Mouse (Mus musculus) midbrain, embryonic 10.5 days (tissue): ENCODE results near the gene Mindy3. TPM values are rescaled to one million over a fixed set of nuclear protein-coding genes. Genes with fewer than 3 reads are reported as not detected.
"Not testable (repeated sequence)": the region's sequence is repeated elsewhere in the genome, so short reads cannot be mapped to it uniquely, and the experiment has no call there.

Experiments
- DNase-seq: peaks from one replicate; pipeline ENCODE4 v3.0.0-alpha.2; 2017; ENCODE audit warnings: low spot score
- H3K27ac ChIP-seq: fragments of 300-500 bp; sonication (generic); replicated peaks from 2 replicates; pipeline ENCODE4 v1.5.1; 2016; ENCODE audit warnings: mild to moderate bottlenecking
- H3K27me3 ChIP-seq: fragments of 300-500 bp; sonication (generic); 2 replicates; pipeline ENCODE4 v1.6.1; 2016; ENCODE audit warnings: low read depth, mild to moderate bottlenecking; ENCODE audit not compliant: poor library complexity, severe bottlenecking
- H3K36me3 ChIP-seq: fragments of 300-500 bp; sonication (generic); 2 replicates; pipeline ENCODE4 v1.6.1; 2016; ENCODE audit warnings: mild to moderate bottlenecking, moderate library complexity
- H3K4me1 ChIP-seq: fragments of 300-500 bp; sonication (generic); 2 replicates; pipeline ENCODE4 v1.6.1; 2016
- H3K4me3 ChIP-seq: fragments of 300-500 bp; sonication (generic); 2 replicates; pipeline ENCODE4 v1.5.1; 2016; ENCODE audit warnings: mild to moderate bottlenecking, moderate library complexity
- H3K9me3 ChIP-seq: fragments of 300-500 bp; sonication (generic); replicated peaks from 2 replicates; pipeline ENCODE4 v1.6.1; 2016; ENCODE audit warnings: mild to moderate bottlenecking
- WGBS: fragments of 180-500 bp; shearing (Covaris S2); methylation state at CpG from one replicate; pipeline ENCODE4 v1.1.7; 2016; 5-methylcytosine and 5-hydroxymethylcytosine counted together
- polyA plus RNA-seq: library from polyadenylated mRNA; unstranded; fragments of >200 nt; fragmentation: Nextera tagmentation; extraction: Ambion mirVana; gene quantifications from 2 replicates; pipeline ENCODE4 v1.2.1, GENCODE M21; 2016

The Mindy3 gene
- polyA plus RNA-seq = 34.0 and 35.5 TPM in 2 replicates

- DNase-seq = peak; percentile 89
- peaks cover 18% of the 10 kb centered on the region for H3K4me1 ChIP-seq
- H3K27me3 ChIP-seq = no peaks in the 10 kb centered on the region
- H3K27ac ChIP-seq = peak within 1 kb of the TSS; percentile 84
- WGBS = under 1% methylated on average over 25 of the region's 25 CpGs
- H3K36me3 ChIP-seq = no peaks in the 10 kb centered on the region
- peak within 1 kb of the TSS; percentile 92 for H3K4me3 ChIP-seq
- no peaks in the 10 kb centered on the region for H3K9me3 ChIP-seq
Observed at GRCm38 (mm10) chr2:12419262-12419655, at the start of gene Mindy3. TSS of gene Mindy3 (minus strand) at chr2:12419470.

GRCm38 (mm10) chr2:12459732-12460131 lies 40.5 kb upstream of the Mindy3 start:
- no peaks in the 10 kb centered on the region for H3K27me3 ChIP-seq
- WGBS = 91% methylated on average over 1 of the region's 1 CpGs
- H3K4me3 ChIP-seq = no peak overlapping the region
- no peaks in the 10 kb centered on the region for H3K4me1 ChIP-seq
- DNase-seq = no peak
- H3K27ac ChIP-seq = no peak overlapping the region
- no peaks in the 10 kb centered on the region for H3K36me3 ChIP-seq
- H3K9me3 ChIP-seq = no peaks in the 10 kb centered on the region

- WGBS = 86% methylated on average over 3 of the region's 3 CpGs
- Histone ChIP-seq H3K4me3 (no peak overlapping the region), H3K36me3 (no peaks in the 10 kb centered on the region), H3K27me3 (no peaks in the 10 kb centered on the region), H3K9me3 (no peaks in the 10 kb centered on the region), H3K27ac (no peak overlapping the region), H3K4me1 (no peaks in the 10 kb centered on the region)
- DNase-seq = no peak
Observed at GRCm38 (mm10) chr2:12450108-12450507, 30.8 kb upstream of the Mindy3 start.

- no peaks in the 10 kb centered on the region for H3K36me3 ChIP-seq
- H3K4me1 ChIP-seq = no peaks in the 10 kb centered on the region
- H3K27ac ChIP-seq = no peak overlapping the region
- H3K27me3 ChIP-seq = no peaks in the 10 kb centered on the region
- no peaks in the 10 kb centered on the region for H3K9me3 ChIP-seq
- no peak overlapping the region for H3K4me3 ChIP-seq
- DNase-seq = no peak
Observed at GRCm38 (mm10) chr2:12440120-12440519, 20.9 kb upstream of the Mindy3 start.

- WGBS = 62% methylated on average over 2 of the region's 2 CpGs
- no peaks in the 10 kb centered on the region for H3K9me3 ChIP-seq
- no peak for DNase-seq
Observed at GRCm38 (mm10) chr2:12439543-12439942, 20.3 kb upstream of the Mindy3 start.

GRCm38 (mm10) chr2:12438181-12438580 lies 18.9 kb upstream of the Mindy3 start:
- no peak overlapping the region for H3K4me3 ChIP-seq
- 79% methylated on average over 2 of the region's 2 CpGs for WGBS
- no peak overlapping the region for H3K27ac ChIP-seq
- no peaks in the 10 kb centered on the region for H3K27me3 ChIP-seq
- no peaks in the 10 kb centered on the region for H3K4me1 ChIP-seq
- H3K9me3 ChIP-seq = no peaks in the 10 kb centered on the region
- DNase-seq = no peak
- no peaks in the 10 kb centered on the region for H3K36me3 ChIP-seq

More at GRCm38 (mm10) chr2:12439543-12439942, 20.3 kb upstream of the Mindy3 start:
- Histone ChIP-seq H3K27ac (no peak overlapping the region), H3K4me1 (no peaks in the 10 kb centered on the region), H3K36me3 (no peaks in the 10 kb centered on the region), H3K27me3 (no peaks in the 10 kb centered on the region), H3K4me3 (no peak overlapping the region)

GRCm38 (mm10) chr2:12432055-12432454 lies 12.8 kb upstream of the Mindy3 start:
- no peaks in the 10 kb centered on the region for H3K9me3 ChIP-seq
- no peaks in the 10 kb centered on the region for H3K4me1 ChIP-seq
- no peaks in the 10 kb centered on the region for H3K36me3 ChIP-seq
- no peak overlapping the region for H3K27ac ChIP-seq
- no peaks in the 10 kb centered on the region for H3K27me3 ChIP-seq
- DNase-seq = no peak
- no peak overlapping the region for H3K4me3 ChIP-seq
- WGBS = 66% methylated on average over 1 of the region's 1 CpGs

GRCm38 (mm10) chr2:12424374-12424773 lies 5.1 kb upstream of the Mindy3 start:
- no peak for DNase-seq

GRCm38 (mm10) chr2:12423426-12423825 lies 4.2 kb upstream of the Mindy3 start:
- H3K36me3 ChIP-seq, H3K9me3 ChIP-seq, DNase-seq, H3K4me1 ChIP-seq, H3K27ac ChIP-seq, H3K4me3 ChIP-seq, H3K27me3 ChIP-seq: not testable (repeated sequence)
- WGBS = 65% methylated on average over 6 of the region's 6 CpGs

More at GRCm38 (mm10) chr2:12424374-12424773, 5.1 kb upstream of the Mindy3 start:
- 85% methylated on average over 3 of the region's 3 CpGs for WGBS
- Histone ChIP-seq H3K27me3 (no peaks in the 10 kb centered on the region), H3K27ac (no peak overlapping the region), H3K9me3 (no peaks in the 10 kb centered on the region), H3K36me3 (no peaks in the 10 kb centered on the region), H3K4me1 (0 out of 2 replicates have a peak, but pooled peaks cover 3% of the 10 kb centered on the region), H3K4me3 (no peak overlapping the region)

GRCm38 (mm10) chr2:12418534-12419261 lies 572 bp downstream of the Mindy3 start:
- 1% methylated on average over 40 of the region's 40 CpGs for WGBS
- Histone ChIP-seq H3K9me3 (no peaks in the 10 kb centered on the region), H3K36me3 (no peaks in the 10 kb centered on the region), H3K27ac (peak overlapping the region; percentile 84), H3K27me3 (no peaks in the 10 kb centered on the region), H3K4me1 (peaks cover 18% of the 10 kb centered on the region), H3K4me3 (peak overlapping the region; percentile 92)
- DNase-seq = no peak

- 56% methylated on average over 8 of the region's 8 CpGs for WGBS
- peak overlapping the region; percentile 92 for H3K4me3 ChIP-seq
- DNase-seq = no peak
- no peaks in the 10 kb centered on the region for H3K9me3 ChIP-seq
- peaks cover 18% of the 10 kb centered on the region for H3K4me1 ChIP-seq
- no peaks in the 10 kb centered on the region for H3K36me3 ChIP-seq
- H3K27me3 ChIP-seq = no peaks in the 10 kb centered on the region
- H3K27ac ChIP-seq = no peak overlapping the region; the same call in 1 of the 2 replicates
Observed at GRCm38 (mm10) chr2:12418121-12418520, 1.1 kb downstream of the Mindy3 start.

GRCm38 (mm10) chr2:12412309-12412708 lies 7.0 kb downstream of the Mindy3 start:
- H3K36me3 ChIP-seq = no peaks in the 10 kb centered on the region
- DNase-seq = no peak
- H3K9me3 ChIP-seq = no peaks in the 10 kb centered on the region
- H3K4me1 ChIP-seq = peaks cover 2% of the 10 kb centered on the region; the same call in 1 of the 2 replicates
- 97% methylated on average over 2 of the region's 2 CpGs for WGBS
- no peak overlapping the region for H3K27ac ChIP-seq
- no peak overlapping the region for H3K4me3 ChIP-seq
- no peaks in the 10 kb centered on the region for H3K27me3 ChIP-seq

- Histone ChIP-seq H3K36me3 (no peaks in the 10 kb centered on the region), H3K9me3 (no peaks in the 10 kb centered on the region), H3K27me3 (no peaks in the 10 kb centered on the region), H3K4me1 (no peaks in the 10 kb centered on the region), H3K27ac (no peak overlapping the region), H3K4me3 (no peak overlapping the region)
- 70% methylated on average over 2 of the region's 2 CpGs for WGBS
- DNase-seq = no peak
Observed at GRCm38 (mm10) chr2:12411129-12411528, 8.1 kb downstream of the Mindy3 start.
